Mouse (Mus musculus) small intestine, adult 2 months (tissue): ENCODE measurements around the gene Slc16a11.

Source experiments
- CTCF ChIP-seq: fragments of 200-500 bp; IDR thresholded peaks from 2 replicates; pipeline ENCODE4 v1.5.1; 2012; ENCODE audit warnings: low read depth, mild to moderate bottlenecking, control low read depth, inconsistent platforms, low read length, moderate library complexity, mixed read lengths; ENCODE audit not compliant: insufficient replicate concordance, insufficient read length; ENCODE audit errors: extremely low read depth
- POLR2A ChIP-seq: fragments of 200-500 bp; IDR thresholded peaks from 2 replicates; pipeline ENCODE4 v1.6.1; 2012; ENCODE audit warnings: low read depth, mild to moderate bottlenecking, control low read depth, inconsistent platforms, low read length, moderate library complexity

- TF ChIP-seq CTCF (peak; percentile 14; the same call in 1 of the 2 replicates), POLR2A (no peak)
Observed at GRCm38 (mm10) chr11:70179401-70179800, 33.2 kb upstream of the Slc16a11 start.
